Mouse (Mus musculus): ENCODE measurements around the gene Clcnkb. TPM values are rescaled to one million over a fixed set of nuclear protein-coding genes. Genes with fewer than 3 reads are reported as not detected.
A peak's percentile ranks its signal among the peaks of the same experiment; 100 is the strongest.

Gene Clcnkb
- polyA plus RNA-seq (2015; fragmentation: Nextera tagmentation; extraction: Ambion mirVana), result not detected in 2 replicates

GRCm38 (mm10) chr4:141415924-141416323 lies at the start of gene Clcnkb:
Clcnkb (minus strand) TSS chr4:141416014.
- H3K9me3 ChIP-seq, result 0 out of 2 replicates have a peak, but pooled peaks cover 2% of the 10 kb centered on the region
- ATAC-seq (ENCODE audit: low FRiP score, low read depth), result no peak
- no peaks in the 10 kb centered on the region for H3K36me3 ChIP-seq
- peaks cover 11% of the 10 kb centered on the region; the same call in 1 of the 2 replicates for H3K27me3 ChIP-seq
- H3K9ac ChIP-seq, result no peak within 1 kb of the TSS
- no peak within 1 kb of the TSS for H3K4me2 ChIP-seq (replicated peaks)
- H3K27ac ChIP-seq, result no peak within 1 kb of the TSS
- H3K4me1 ChIP-seq, result peaks cover 16% of the 10 kb centered on the region
- no peak within 1 kb of the TSS for H3K4me3 ChIP-seq
- 59% methylated on average over 7 of the region's 7 CpGs for WGBS

- Histone ChIP-seq H3K27ac (no peak overlapping the region), H3K36me3 (peaks cover 92% of the 10 kb centered on the region), H3K4me3 (no peak overlapping the region), H3K4me1 (no peaks in the 10 kb centered on the region), H3K27me3 (no peaks in the 10 kb centered on the region), H3K9ac (no peak overlapping the region), H3K9me3 (no peaks in the 10 kb centered on the region), H3K4me2 (replicated peaks) (no peak overlapping the region)
- WGBS, result 77% methylated on average over 16 of the region's 16 CpGs
- no peak for ATAC-seq (ENCODE audit: low FRiP score, low read depth)
Measured at GRCm38 (mm10) chr4:141464722-141465121, 48.9 kb upstream of the Clcnkb start.

GRCm38 (mm10) chr4:141463472-141463871 lies 47.7 kb upstream of the Clcnkb start:
- no peak for ATAC-seq (ENCODE audit: low FRiP score, low read depth)
- Histone ChIP-seq H3K36me3 (peaks cover 83% of the 10 kb centered on the region), H3K27ac (no peak overlapping the region), H3K27me3 (no peaks in the 10 kb centered on the region), H3K4me1 (peaks cover 7% of the 10 kb centered on the region), H3K4me2 (replicated peaks) (no peak overlapping the region), H3K9ac (no peak overlapping the region), H3K4me3 (no peak overlapping the region), H3K9me3 (no peaks in the 10 kb centered on the region)
- 81% methylated on average over 14 of the region's 14 CpGs for WGBS

GRCm38 (mm10) chr4:141461576-141461975 lies 45.8 kb upstream of the Clcnkb start:
- Histone ChIP-seq H3K9ac (no peak overlapping the region), H3K9me3 (no peaks in the 10 kb centered on the region), H3K4me3 (no peak overlapping the region), H3K4me1 (peaks cover 17% of the 10 kb centered on the region), H3K4me2 (replicated peaks) (no peak overlapping the region), H3K27me3 (no peaks in the 10 kb centered on the region), H3K27ac (no peak overlapping the region), H3K36me3 (peaks cover 67% of the 10 kb centered on the region)
- 91% methylated on average over 12 of the region's 12 CpGs for WGBS
- no peak for ATAC-seq (ENCODE audit: low FRiP score, low read depth)

- H3K36me3 ChIP-seq, result peaks cover 67% of the 10 kb centered on the region
- 67% methylated on average over 12 of the region's 12 CpGs for WGBS
- H3K4me2 ChIP-seq (replicated peaks), result no peak overlapping the region
- H3K4me1 ChIP-seq, result peaks cover 17% of the 10 kb centered on the region
- H3K27me3 ChIP-seq, result no peaks in the 10 kb centered on the region
- H3K27ac ChIP-seq, result no peak overlapping the region
- H3K9ac ChIP-seq, result no peak overlapping the region
- H3K4me3 ChIP-seq, result no peak overlapping the region
- H3K9me3 ChIP-seq, result no peaks in the 10 kb centered on the region
- ATAC-seq (ENCODE audit: low FRiP score, low read depth), result no peak
Measured at GRCm38 (mm10) chr4:141461088-141461487, 45.3 kb upstream of the Clcnkb start.

GRCm38 (mm10) chr4:141460481-141460880 lies 44.7 kb upstream of the Clcnkb start:
- 93% methylated on average over 4 of the region's 4 CpGs for WGBS
- Histone ChIP-seq H3K9me3 (no peaks in the 10 kb centered on the region), H3K4me1 (peaks cover 21% of the 10 kb centered on the region), H3K9ac (no peak overlapping the region), H3K27ac (no peak overlapping the region), H3K36me3 (peaks cover 63% of the 10 kb centered on the region), H3K27me3 (no peaks in the 10 kb centered on the region), H3K4me2 (replicated peaks) (no peak overlapping the region), H3K4me3 (no peak overlapping the region)
- ATAC-seq (ENCODE audit: low FRiP score, low read depth), result no peak

GRCm38 (mm10) chr4:141459766-141460165 lies 44.0 kb upstream of the Clcnkb start:
- Histone ChIP-seq H3K36me3 (peaks cover 59% of the 10 kb centered on the region), H3K27ac (no peak overlapping the region)
- 92% methylated on average over 9 of the region's 9 CpGs for WGBS

GRCm38 (mm10) chr4:141458888-141459287 lies 43.1 kb upstream of the Clcnkb start:
- H3K9ac ChIP-seq, result no peak overlapping the region
- ATAC-seq (ENCODE audit: low FRiP score, low read depth), result no peak
- H3K4me3 ChIP-seq, result no peak overlapping the region
- H3K36me3 ChIP-seq, result peaks cover 52% of the 10 kb centered on the region
- H3K9me3 ChIP-seq, result no peaks in the 10 kb centered on the region
- H3K27ac ChIP-seq, result peak overlapping the region; percentile 65; the same call in 1 of the 2 replicates
- 67% methylated on average over 3 of the region's 3 CpGs for WGBS
- no peaks in the 10 kb centered on the region for H3K27me3 ChIP-seq
- peaks cover 29% of the 10 kb centered on the region for H3K4me1 ChIP-seq
- H3K4me2 ChIP-seq (replicated peaks), result no peak overlapping the region

More at GRCm38 (mm10) chr4:141459766-141460165, 44.0 kb upstream of the Clcnkb start:
- H3K9ac ChIP-seq, result no peak overlapping the region
- H3K4me2 ChIP-seq (replicated peaks), result no peak overlapping the region
- peaks cover 26% of the 10 kb centered on the region for H3K4me1 ChIP-seq
- no peak overlapping the region for H3K4me3 ChIP-seq
- H3K9me3 ChIP-seq, result no peaks in the 10 kb centered on the region
- no peak for ATAC-seq (ENCODE audit: low FRiP score, low read depth)
- no peaks in the 10 kb centered on the region for H3K27me3 ChIP-seq

GRCm38 (mm10) chr4:141458236-141458635 lies 42.4 kb upstream of the Clcnkb start:
- Histone ChIP-seq H3K4me2 (replicated peaks) (peak overlapping the region; percentile 28), H3K27ac (peak overlapping the region; percentile 65; the same call in 1 of the 2 replicates), H3K27me3 (no peaks in the 10 kb centered on the region), H3K9me3 (no peaks in the 10 kb centered on the region), H3K36me3 (peaks cover 47% of the 10 kb centered on the region), H3K9ac (peak overlapping the region; percentile 14; the same call in 1 of the 2 replicates), H3K4me1 (peaks cover 29% of the 10 kb centered on the region), H3K4me3 (no peak overlapping the region)
- ATAC-seq (ENCODE audit: low FRiP score, low read depth), result peak; percentile 43; the same call in 1 of the 2 replicates
- WGBS, result 18% methylated on average over 7 of the region's 7 CpGs

- H3K4me2 ChIP-seq (replicated peaks), result no peak overlapping the region
- no peaks in the 10 kb centered on the region for H3K9me3 ChIP-seq
- H3K36me3 ChIP-seq, result peaks cover 49% of the 10 kb centered on the region
- H3K4me1 ChIP-seq, result peaks cover 29% of the 10 kb centered on the region
- 93% methylated on average over 14 of the region's 14 CpGs for WGBS
- H3K9ac ChIP-seq, result no peak overlapping the region
- no peak overlapping the region for H3K27ac ChIP-seq
- ATAC-seq (ENCODE audit: low FRiP score, low read depth), result no peak
- no peaks in the 10 kb centered on the region for H3K27me3 ChIP-seq
- H3K4me3 ChIP-seq, result no peak overlapping the region
Measured at GRCm38 (mm10) chr4:141456193-141456938, 40.6 kb upstream of the Clcnkb start.

- Histone ChIP-seq H3K4me2 (replicated peaks) (no peak overlapping the region), H3K36me3 (peaks cover 44% of the 10 kb centered on the region), H3K9ac (no peak overlapping the region), H3K4me3 (no peak overlapping the region), H3K27ac (no peak overlapping the region), H3K9me3 (no peaks in the 10 kb centered on the region), H3K27me3 (no peaks in the 10 kb centered on the region), H3K4me1 (peaks cover 29% of the 10 kb centered on the region)
- 69% methylated on average over 4 of the region's 4 CpGs for WGBS
- ATAC-seq (ENCODE audit: low FRiP score, low read depth), result no peak
Measured at GRCm38 (mm10) chr4:141455526-141455925, 39.7 kb upstream of the Clcnkb start.

GRCm38 (mm10) chr4:141454581-141455350 lies 39.0 kb upstream of the Clcnkb start:
- Histone ChIP-seq H3K4me2 (replicated peaks) (no peak overlapping the region), H3K4me1 (peaks cover 29% of the 10 kb centered on the region), H3K27me3 (no peaks in the 10 kb centered on the region), H3K4me3 (no peak overlapping the region), H3K27ac (no peak overlapping the region; the same call in 1 of the 2 replicates), H3K36me3 (peaks cover 44% of the 10 kb centered on the region), H3K9me3 (no peaks in the 10 kb centered on the region), H3K9ac (no peak overlapping the region)
- ATAC-seq (ENCODE audit: low FRiP score, low read depth), result no peak
- 82% methylated on average over 14 of the region's 14 CpGs for WGBS
